Mouse (Mus musculus) bone marrow, adult 2 months (tissue): ENCODE results near the gene D430019H16Rik. TPM values are rescaled to one million over a fixed set of nuclear protein-coding genes. Genes with fewer than 3 reads are reported as not detected.

Source experiments
- H3K27ac ChIP-seq: fragments of 200-500 bp; 2 replicates; pipeline ENCODE4 v1.5.1; 2012; ENCODE audit warnings: low read depth, mild to moderate bottlenecking, control low read depth, inconsistent platforms, low read length; ENCODE audit not compliant: control insufficient read depth, poor library complexity, insufficient read depth
- H3K4me1 ChIP-seq: fragments of 200-500 bp; 2 replicates; pipeline ENCODE4 v1.6.1; 2011; ENCODE audit warnings: low read length; ENCODE audit not compliant: control insufficient read depth, insufficient read depth
- H3K4me3 ChIP-seq: fragments of 200-500 bp; replicated peaks from 2 replicates; pipeline ENCODE3; 2011; ENCODE audit warnings: mild to moderate bottlenecking, low read depth, low read length, control low read depth; ENCODE audit not compliant: control insufficient read depth
- CTCF ChIP-seq: fragments of 200-500 bp; IDR thresholded peaks from 2 replicates; pipeline ENCODE4 v1.5.1; 2011; ENCODE audit warnings: low read length, control low read depth; ENCODE audit not compliant: control insufficient read depth, insufficient read depth
- POLR2A ChIP-seq: fragments of 200-500 bp; IDR thresholded peaks from 2 replicates; pipeline ENCODE4 v1.6.1; 2011; ENCODE audit warnings: low read depth, mild to moderate bottlenecking, control low read depth, low read length, borderline replicate concordance; ENCODE audit not compliant: control insufficient read depth
- WGBS: fragments of 180-500 bp; shearing (Covaris S2); methylation state at CpG from one replicate; pipeline ENCODE4 v1.1.7; 2018; 5-methylcytosine and 5-hydroxymethylcytosine counted together
- polyA plus RNA-seq: library from polyadenylated mRNA; stranded (reverse); fragments of >200 nt; gene quantifications from 2 replicates; pipeline ENCODE4 v1.2.4, GENCODE M21; 2011; ENCODE audit warnings: low replicate concordance; ENCODE audit not compliant: missing spikeins, insufficient read depth, insufficient read length

Gene D430019H16Rik
- not detected in 2 replicates for polyA plus RNA-seq

- Histone ChIP-seq H3K27ac (no peak within 1 kb of the TSS), H3K4me3 (no peak within 1 kb of the TSS), H3K4me1 (no peaks in the 10 kb centered on the region)
- WGBS: 2% methylated on average over 38 of the region's 38 CpGs
- TF ChIP-seq CTCF (no peak), POLR2A (no peak)
These were observed at the start of gene D430019H16Rik for GRCm38 (mm10) chr12:105453670-105454257. TSS of gene D430019H16Rik (plus strand) at chr12:105453856.

- TF ChIP-seq CTCF (no peak), POLR2A (no peak)
- Histone ChIP-seq H3K4me3 (no peak overlapping the region), H3K4me1 (no peaks in the 10 kb centered on the region), H3K27ac (no peak overlapping the region)
- WGBS: 22% methylated on average over 6 of the region's 6 CpGs
These were observed 47.6 kb upstream of the D430019H16Rik start for GRCm38 (mm10) chr12:105406008-105406407.

- Histone ChIP-seq H3K4me3 (no peak overlapping the region), H3K27ac (no peak overlapping the region), H3K4me1 (no peaks in the 10 kb centered on the region)
- 84% methylated on average over 8 of the region's 8 CpGs for WGBS
- no peak for TF ChIP-seq POLR2A
- no peak for TF ChIP-seq CTCF
These were observed 39.7 kb upstream of the D430019H16Rik start for GRCm38 (mm10) chr12:105413909-105414308.

- no peak for TF ChIP-seq CTCF
- TF ChIP-seq POLR2A: no peak
- 42% methylated on average over 6 of the region's 6 CpGs for WGBS
- Histone ChIP-seq H3K4me3 (no peak overlapping the region), H3K4me1 (no peaks in the 10 kb centered on the region), H3K27ac (no peak overlapping the region)
These were observed 33.2 kb upstream of the D430019H16Rik start for GRCm38 (mm10) chr12:105420476-105420875.

- TF ChIP-seq CTCF (no peak), POLR2A (no peak)
- Histone ChIP-seq H3K27ac (no peak overlapping the region), H3K4me3 (no peak overlapping the region), H3K4me1 (no peaks in the 10 kb centered on the region)
- WGBS: 49% methylated on average over 7 of the region's 7 CpGs
These were observed 27.1 kb upstream of the D430019H16Rik start for GRCm38 (mm10) chr12:105426541-105426940.

- Histone ChIP-seq H3K4me1 (no peaks in the 10 kb centered on the region), H3K4me3 (no peak overlapping the region), H3K27ac (no peak overlapping the region)
- 22% methylated on average over 10 of the region's 10 CpGs for WGBS
- TF ChIP-seq POLR2A: no peak
- TF ChIP-seq CTCF: peak; percentile 49
These were observed 26.5 kb upstream of the D430019H16Rik start for GRCm38 (mm10) chr12:105427039-105427757.

- TF ChIP-seq CTCF (no peak), POLR2A (no peak)
- Histone ChIP-seq H3K4me1 (no peaks in the 10 kb centered on the region), H3K4me3 (no peak overlapping the region), H3K27ac (no peak overlapping the region)
- WGBS: 31% methylated on average over 3 of the region's 3 CpGs
These were observed 21.8 kb upstream of the D430019H16Rik start for GRCm38 (mm10) chr12:105431872-105432271.

- 64% methylated on average over 3 of the region's 3 CpGs for WGBS
- no peak for TF ChIP-seq CTCF
- TF ChIP-seq POLR2A: no peak
- H3K4me3 ChIP-seq: no peak overlapping the region
- no peak overlapping the region for H3K27ac ChIP-seq
- no peaks in the 10 kb centered on the region for H3K4me1 ChIP-seq
These were observed 20.8 kb upstream of the D430019H16Rik start for GRCm38 (mm10) chr12:105432807-105433206.
